Mouse (Mus musculus): Measurements from ENCODE around the gene Tmem56. TPM values are rescaled to one million over a fixed set of nuclear protein-coding genes. Genes with fewer than 3 reads are reported as not detected.

The Tmem56 gene
- polyA plus RNA-seq, 1 experiment from 2014 or later = 2.6 TPM

- no peak overlapping the region for H3K4me2 ChIP-seq
- H3K36me3 ChIP-seq = no peaks in the 10 kb centered on the region
- H3K4me1 ChIP-seq = peaks cover 2% of the 10 kb centered on the region
- ATAC-seq (ENCODE audit: low FRiP score) = no peak
- H3K9ac ChIP-seq (replicated peaks) = no peak overlapping the region
- no peak overlapping the region for H3K27ac ChIP-seq (replicated peaks)
- H3K4me3 ChIP-seq (replicated peaks) = no peak overlapping the region
- H3K27me3 ChIP-seq (replicated peaks) = no peaks in the 10 kb centered on the region
- no peaks in the 10 kb centered on the region for H3K9me3 ChIP-seq (replicated peaks)
- 53% methylated on average over 2 of the region's 2 CpGs for WGBS
These were observed 121.2 kb downstream of the Tmem56 start for GRCm38 (mm10) chr3:121161661-121162060.

GRCm38 (mm10) chr3:121160424-121160823 lies 122.5 kb downstream of the Tmem56 start:
- no peak overlapping the region for H3K4me3 ChIP-seq (replicated peaks)
- no peak overlapping the region for H3K4me2 ChIP-seq
- no peaks in the 10 kb centered on the region for H3K9me3 ChIP-seq (replicated peaks)
- peaks cover 10% of the 10 kb centered on the region for H3K4me1 ChIP-seq
- H3K36me3 ChIP-seq = no peaks in the 10 kb centered on the region
- no peak overlapping the region for H3K27ac ChIP-seq (replicated peaks)
- ATAC-seq (ENCODE audit: low FRiP score) = no peak
- H3K9ac ChIP-seq (replicated peaks) = no peak overlapping the region
- 71% methylated on average over 4 of the region's 4 CpGs for WGBS
- H3K27me3 ChIP-seq (replicated peaks) = no peaks in the 10 kb centered on the region

- Histone ChIP-seq H3K36me3 (no peaks in the 10 kb centered on the region), H3K4me3 (replicated peaks) (no peak overlapping the region), H3K27me3 (replicated peaks) (no peaks in the 10 kb centered on the region), H3K27ac (replicated peaks) (no peak overlapping the region), H3K9me3 (replicated peaks) (no peaks in the 10 kb centered on the region), H3K4me2 (no peak overlapping the region), H3K9ac (replicated peaks) (no peak overlapping the region), H3K4me1 (peaks cover 10% of the 10 kb centered on the region)
- 77% methylated on average over 10 of the region's 10 CpGs for WGBS
- no peak for ATAC-seq (ENCODE audit: low FRiP score)
These were observed 123.3 kb downstream of the Tmem56 start for GRCm38 (mm10) chr3:121159566-121159965.

DNA sequence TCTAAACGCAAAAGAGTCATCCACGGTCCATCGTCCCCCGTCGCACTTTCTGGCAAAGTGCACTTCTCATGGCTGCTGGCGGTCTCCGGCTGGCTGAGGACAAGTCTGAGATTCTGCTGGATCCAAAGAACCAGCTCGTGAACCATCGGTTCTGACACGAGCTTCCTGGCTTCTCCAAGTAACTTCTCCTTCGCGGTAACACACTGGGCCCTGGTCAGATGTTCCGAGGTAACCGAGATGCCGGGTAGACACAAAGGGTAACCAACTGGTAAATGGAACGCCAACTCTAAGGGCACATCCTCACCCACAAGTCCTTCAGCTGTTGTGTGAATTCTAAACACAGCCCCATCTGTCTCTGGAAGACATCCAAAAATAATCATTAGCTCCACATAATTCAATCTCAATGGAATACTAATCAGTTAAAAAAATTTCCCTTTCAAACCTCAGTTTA lies 124.0 kb downstream of the Tmem56 start:
- ATAC-seq (ENCODE audit: low FRiP score) = no peak

DNA sequence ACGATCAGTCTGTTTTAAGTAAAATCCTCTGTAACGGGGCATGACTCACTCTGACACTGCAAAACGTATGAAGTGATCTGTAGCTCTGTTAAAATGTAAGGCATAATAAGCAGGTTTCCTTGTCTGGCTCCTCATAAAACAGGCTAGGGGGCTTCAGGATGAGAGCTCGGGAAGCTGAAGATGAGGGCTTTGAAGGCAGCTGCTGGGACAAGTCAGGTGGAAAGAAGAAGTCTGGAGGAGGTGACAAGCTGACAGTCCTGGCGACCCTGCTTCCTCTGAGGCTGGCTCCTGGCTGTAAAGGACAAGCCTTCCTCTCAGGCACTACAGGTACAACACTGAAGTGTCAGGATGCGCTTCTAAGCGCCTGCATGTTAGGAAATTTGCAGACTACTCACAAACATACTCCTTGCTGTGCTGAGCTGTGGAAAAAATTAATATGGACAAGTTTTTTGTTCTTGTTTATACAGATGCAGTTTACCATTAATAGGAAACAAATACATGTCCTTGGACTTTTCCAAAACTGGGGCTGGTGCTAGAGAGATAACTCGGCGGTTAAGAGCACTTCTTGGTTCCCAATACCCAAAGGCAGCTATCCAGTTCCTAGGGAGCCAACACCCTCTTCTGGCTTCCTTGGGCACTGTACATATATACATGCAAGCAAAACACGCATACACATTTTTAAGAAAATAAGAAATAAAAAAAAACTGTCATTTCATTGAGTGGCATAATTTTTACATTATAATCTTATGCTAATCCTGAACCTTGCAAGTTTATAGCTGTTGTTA lies 125.2 kb downstream of the Tmem56 start:
- H3K27ac ChIP-seq (replicated peaks) = no peak overlapping the region
- ATAC-seq (ENCODE audit: low FRiP score) = no peak
- no peak overlapping the region for H3K4me2 ChIP-seq

More for the DNA sequence above, 124.0 kb downstream of the Tmem56 start:
- Histone ChIP-seq H3K36me3 (no peaks in the 10 kb centered on the region), H3K4me2 (no peak overlapping the region), H3K4me1 (peaks cover 10% of the 10 kb centered on the region), H3K27me3 (replicated peaks) (no peaks in the 10 kb centered on the region), H3K9ac (replicated peaks) (no peak overlapping the region), H3K9me3 (replicated peaks) (no peaks in the 10 kb centered on the region), H3K4me3 (replicated peaks) (no peak overlapping the region), H3K27ac (replicated peaks) (no peak overlapping the region)
- WGBS = 85% methylated on average over 16 of the region's 16 CpGs

GRCm38 (mm10) chr3:121156451-121157186 lies 126.3 kb downstream of the Tmem56 start:
- Histone ChIP-seq H3K27me3 (replicated peaks) (no peaks in the 10 kb centered on the region), H3K36me3 (no peaks in the 10 kb centered on the region), H3K27ac (replicated peaks) (no peak overlapping the region), H3K9ac (replicated peaks) (no peak overlapping the region), H3K4me3 (replicated peaks) (no peak overlapping the region), H3K4me2 (peak overlapping the region; percentile 37), H3K4me1 (peaks cover 10% of the 10 kb centered on the region), H3K9me3 (replicated peaks) (no peaks in the 10 kb centered on the region)
- WGBS = 44% methylated on average over 11 of the region's 11 CpGs
- no peak for ATAC-seq (ENCODE audit: low FRiP score)

More for the DNA sequence above, 125.2 kb downstream of the Tmem56 start:
- Histone ChIP-seq H3K4me3 (replicated peaks) (no peak overlapping the region), H3K4me1 (peaks cover 10% of the 10 kb centered on the region), H3K36me3 (no peaks in the 10 kb centered on the region), H3K9ac (replicated peaks) (no peak overlapping the region), H3K9me3 (replicated peaks) (no peaks in the 10 kb centered on the region), H3K27me3 (replicated peaks) (no peaks in the 10 kb centered on the region)
- 71% methylated on average over 10 of the region's 10 CpGs for WGBS

DNA sequence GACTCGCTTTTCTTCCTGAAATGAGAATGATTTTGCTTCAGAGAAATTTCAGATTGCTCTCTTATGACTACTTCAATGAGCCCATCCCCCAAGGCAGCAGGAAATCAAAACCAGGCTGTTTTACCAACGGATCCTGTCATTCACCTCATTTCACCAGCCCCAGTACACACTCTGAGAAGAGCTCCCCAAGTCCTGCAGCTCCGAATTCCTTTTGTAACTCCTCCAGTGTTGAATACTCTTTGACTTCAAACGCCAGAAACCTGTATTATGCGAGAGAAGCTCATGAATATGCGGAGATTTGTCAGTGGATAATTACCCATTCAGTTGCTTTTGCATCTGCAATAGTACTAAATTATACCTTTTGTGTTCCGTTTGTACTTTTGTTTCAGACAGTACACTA lies 126.9 kb downstream of the Tmem56 start:
- Histone ChIP-seq H3K4me2 (peak overlapping the region; percentile 37), H3K9me3 (replicated peaks) (no peaks in the 10 kb centered on the region), H3K27me3 (replicated peaks) (no peaks in the 10 kb centered on the region), H3K27ac (replicated peaks) (no peak overlapping the region), H3K9ac (replicated peaks) (no peak overlapping the region), H3K4me1 (peaks cover 10% of the 10 kb centered on the region), H3K4me3 (replicated peaks) (no peak overlapping the region), H3K36me3 (no peaks in the 10 kb centered on the region)
- WGBS = 12% methylated on average over 7 of the region's 7 CpGs
- ATAC-seq (ENCODE audit: low FRiP score) = no peak

Other genes starting within 250 kb of the Tmem56 start
- gene Rwdd3, start 111.4 kb downstream of the Tmem56 start, polyA plus RNA-seq (2015; fragmentation: Nextera tagmentation; extraction: Ambion mirVana) = 5.4 and 6.0 TPM in 2 replicates
- gene Alg14, start 8.7 kb upstream of the Tmem56 start, polyA plus RNA-seq (2015; fragmentation: Nextera tagmentation; extraction: Ambion mirVana) = 37.9 and 46.2 TPM in 2 replicates
- gene Cnn3, start 143.4 kb upstream of the Tmem56 start, polyA plus RNA-seq (2015; fragmentation: Nextera tagmentation; extraction: Ambion mirVana) = 381 and 465 TPM in 2 replicates
- 1.2 and 2.9 TPM in 2 replicates for gene Slc44a3, start 249.3 kb upstream of the Tmem56 start, polyA plus RNA-seq (2015; fragmentation: Nextera tagmentation; extraction: Ambion mirVana)